Mouse (Mus musculus): ENCODE data around the gene Rnps1.
A peak's percentile ranks its signal among the peaks of the same experiment; 100 is the strongest.
"Not testable (repeated sequence)": the region's sequence is repeated elsewhere in the genome, so short reads cannot be mapped to it uniquely, and the experiment has no call there.

Gene Rnps1

GRCm38 (mm10) chr17:24416051-24416652, 1.8 kb downstream of the Rnps1 start:
- no peak for DNase-seq (ENCODE audit: low read depth, low spot score)
- H3K36me3 ChIP-seq (ENCODE audit: control insufficient read depth, insufficient read depth, low read length, poor library complexity, severe bottlenecking), result peaks cover 13% of the 10 kb centered on the region
- H3K27me3 ChIP-seq (ENCODE audit: control insufficient read depth, insufficient read depth, low read length, poor library complexity, severe bottlenecking), result no peaks in the 10 kb centered on the region

GRCm38 (mm10) chr17:24423114-24423513, 8.7 kb downstream of the Rnps1 start:
- Histone ChIP-seq H3K36me3 (ENCODE audit: control insufficient read depth, insufficient read depth, low read length, poor library complexity, severe bottlenecking) (peaks cover 29% of the 10 kb centered on the region), H3K27me3 (ENCODE audit: control insufficient read depth, insufficient read depth, low read length, poor library complexity, severe bottlenecking) (no peaks in the 10 kb centered on the region)
- DNase-seq (ENCODE audit: low read depth, low spot score), result no peak

- Histone ChIP-seq H3K27me3 (ENCODE audit: control insufficient read depth, insufficient read depth, low read length, poor library complexity, severe bottlenecking) (no peaks in the 10 kb centered on the region), H3K36me3 (ENCODE audit: control insufficient read depth, insufficient read depth, low read length, poor library complexity, severe bottlenecking) (peaks cover 26% of the 10 kb centered on the region; the same call in 1 of the 2 replicates)
- DNase-seq (ENCODE audit: low read depth, low spot score), result no peak
Measured at GRCm38 (mm10) chr17:24424489-24424888, 10.1 kb downstream of the Rnps1 start.

- peaks cover 20% of the 10 kb centered on the region; the same call in 1 of the 2 replicates for H3K36me3 ChIP-seq (ENCODE audit: control insufficient read depth, insufficient read depth, low read length, poor library complexity, severe bottlenecking)
- H3K27me3 ChIP-seq (ENCODE audit: control insufficient read depth, insufficient read depth, low read length, poor library complexity, severe bottlenecking); DNase-seq (ENCODE audit: low read depth, low spot score): not testable (repeated sequence)
Measured at GRCm38 (mm10) chr17:24425326-24425725, 11.0 kb downstream of the Rnps1 start.

- DNase-seq (ENCODE audit: low read depth, low spot score), result no peak
- H3K27me3 ChIP-seq (ENCODE audit: control insufficient read depth, insufficient read depth, low read length, poor library complexity, severe bottlenecking), result no peaks in the 10 kb centered on the region
- peaks cover 19% of the 10 kb centered on the region; the same call in 1 of the 2 replicates for H3K36me3 ChIP-seq (ENCODE audit: control insufficient read depth, insufficient read depth, low read length, poor library complexity, severe bottlenecking)
Measured at GRCm38 (mm10) chr17:24425905-24426304, 11.5 kb downstream of the Rnps1 start.

- Histone ChIP-seq H3K27me3 (ENCODE audit: control insufficient read depth, insufficient read depth, low read length, poor library complexity, severe bottlenecking) (no peaks in the 10 kb centered on the region), H3K36me3 (ENCODE audit: control insufficient read depth, insufficient read depth, low read length, poor library complexity, severe bottlenecking) (peaks cover 15% of the 10 kb centered on the region; the same call in 1 of the 2 replicates)
- peak; percentile 88 for DNase-seq (ENCODE audit: low read depth, low spot score)
Measured at GRCm38 (mm10) chr17:24426471-24427169, 12.3 kb downstream of the Rnps1 start, which contains the start of gene Eci1. Eci1 (plus strand) TSS chr17:24426641.

GRCm38 (mm10) chr17:24427170-24427557, 12.8 kb downstream of the Rnps1 start:
- DNase-seq (ENCODE audit: low read depth, low spot score), result no peak
- Histone ChIP-seq H3K36me3 (ENCODE audit: control insufficient read depth, insufficient read depth, low read length, poor library complexity, severe bottlenecking) (peaks cover 14% of the 10 kb centered on the region; the same call in 1 of the 2 replicates), H3K27me3 (ENCODE audit: control insufficient read depth, insufficient read depth, low read length, poor library complexity, severe bottlenecking) (no peaks in the 10 kb centered on the region)

- Histone ChIP-seq H3K27me3 (ENCODE audit: control insufficient read depth, insufficient read depth, low read length, poor library complexity, severe bottlenecking) (no peaks in the 10 kb centered on the region), H3K36me3 (ENCODE audit: control insufficient read depth, insufficient read depth, low read length, poor library complexity, severe bottlenecking) (peaks cover 4% of the 10 kb centered on the region; the same call in 1 of the 2 replicates)
- no peak for DNase-seq (ENCODE audit: low read depth, low spot score)
Measured at GRCm38 (mm10) chr17:24429201-24429983, 15.0 kb downstream of the Rnps1 start.

GRCm38 (mm10) chr17:24437016-24437415, 22.7 kb downstream of the Rnps1 start:
- no peaks in the 10 kb centered on the region for H3K27me3 ChIP-seq (ENCODE audit: control insufficient read depth, insufficient read depth, low read length, poor library complexity, severe bottlenecking)
- DNase-seq (ENCODE audit: low read depth, low spot score), result peak; percentile 79
- H3K36me3 ChIP-seq (ENCODE audit: control insufficient read depth, insufficient read depth, low read length, poor library complexity, severe bottlenecking), result peaks cover 5% of the 10 kb centered on the region

- DNase-seq (ENCODE audit: low read depth, low spot score), result no peak
- Histone ChIP-seq H3K27me3 (ENCODE audit: control insufficient read depth, insufficient read depth, low read length, poor library complexity, severe bottlenecking) (no peaks in the 10 kb centered on the region), H3K36me3 (ENCODE audit: control insufficient read depth, insufficient read depth, low read length, poor library complexity, severe bottlenecking) (peaks cover 4% of the 10 kb centered on the region)
Measured at GRCm38 (mm10) chr17:24440377-24440776, 26.0 kb downstream of the Rnps1 start.

- Histone ChIP-seq H3K27me3 (ENCODE audit: control insufficient read depth, insufficient read depth, low read length, poor library complexity, severe bottlenecking) (no peaks in the 10 kb centered on the region), H3K36me3 (ENCODE audit: control insufficient read depth, insufficient read depth, low read length, poor library complexity, severe bottlenecking) (peaks cover 8% of the 10 kb centered on the region)
- DNase-seq (ENCODE audit: low read depth, low spot score), result peak; percentile 19
Measured at GRCm38 (mm10) chr17:24441148-24441547, 26.8 kb downstream of the Rnps1 start.

GRCm38 (mm10) chr17:24442107-24442506, 27.7 kb downstream of the Rnps1 start:
- H3K27me3 ChIP-seq (ENCODE audit: control insufficient read depth, insufficient read depth, low read length, poor library complexity, severe bottlenecking), result no peaks in the 10 kb centered on the region
- DNase-seq (ENCODE audit: low read depth, low spot score), result no peak
- peaks cover 8% of the 10 kb centered on the region for H3K36me3 ChIP-seq (ENCODE audit: control insufficient read depth, insufficient read depth, low read length, poor library complexity, severe bottlenecking)

- no peak for DNase-seq (ENCODE audit: low read depth, low spot score)
Measured at GRCm38 (mm10) chr17:24442632-24443155, 28.3 kb downstream of the Rnps1 start, which contains the start of gene Dnase1l2. Dnase1l2 (minus strand) TSS chr17:24443105.

GRCm38 (mm10) chr17:24443409-24443808, 29.0 kb downstream of the Rnps1 start:
- Histone ChIP-seq H3K27me3 (ENCODE audit: control insufficient read depth, insufficient read depth, low read length, poor library complexity, severe bottlenecking) (no peaks in the 10 kb centered on the region), H3K36me3 (ENCODE audit: control insufficient read depth, insufficient read depth, low read length, poor library complexity, severe bottlenecking) (peaks cover 8% of the 10 kb centered on the region)
- no peak for DNase-seq (ENCODE audit: low read depth, low spot score)

More at GRCm38 (mm10) chr17:24442632-24443155, 28.3 kb downstream of the Rnps1 start, which contains the start of gene Dnase1l2:
- Histone ChIP-seq H3K27me3 (ENCODE audit: control insufficient read depth, insufficient read depth, low read length, poor library complexity, severe bottlenecking) (no peaks in the 10 kb centered on the region), H3K36me3 (ENCODE audit: control insufficient read depth, insufficient read depth, low read length, poor library complexity, severe bottlenecking) (peaks cover 8% of the 10 kb centered on the region)
